Comparison of ENCODE assay signal across 8 mouse cellular contexts in genomic region chr8:105880754-105881520, GRCm38 (mm10). TPM values are rescaled to one million over a fixed set of nuclear protein-coding genes. Genes with fewer than 3 reads are reported as not detected.
DNase-seq lines count a peak whose midpoint lies in the region; ATAC-seq and TF ChIP-seq lines count a peak whose summit lies in the region.

TSS of gene Edc4 (plus strand) at chr8:105880881.

- WGBS in bone marrow, adult 2 months, result under 1% methylated on average over 45 of the region's 45 CpGs
- under 1% methylated on average over 45 of the region's 45 CpGs for WGBS in embryonic facial prominence, embryonic 15.5 days
- under 1% methylated on average over 45 of the region's 45 CpGs for WGBS in limb, embryonic 15.5 days
- WGBS in midbrain, postnatal 0 days, result 1% methylated on average over 45 of the region's 45 CpGs

- peak within 1 kb of the TSS; percentile 87 for H3K4me2 ChIP-seq in embryonic facial prominence, embryonic 15.5 days (replicated peaks)
- H3K4me2 ChIP-seq in limb, embryonic 15.5 days, result peak within 1 kb of the TSS; percentile 87
- peak within 1 kb of the TSS; percentile 93 for H3K4me2 ChIP-seq in midbrain, postnatal 0 days (ENCODE audit: low read depth, low read length, poor library complexity, severe bottlenecking)

- DNase-seq in B cell, adult 2 months, result peak; percentile 92
- DNase-seq in heart, adult 9 months (ENCODE audit: low spot score in 2 of 2), result peak; percentile 81 to 84
- DNase-seq in kidney, adult 9 months, result peak; percentile 87
- DNase-seq in midbrain, postnatal 0 days (ENCODE audit: low spot score), result peak; percentile 86
- DNase-seq in spleen, postnatal 10 days (ENCODE audit: low spot score in 2 of 2), result peak; percentile 90 to 95

- no peak for TF ChIP-seq CTCF in bone marrow, adult 2 months (IDR thresholded peaks at IDR 0.05; ENCODE audit: control insufficient read depth, insufficient read depth, low read length)
- TF ChIP-seq CTCF in midbrain, postnatal 0 days (IDR thresholded peaks at IDR 0.05), result no peak

- H3K36me3 ChIP-seq in embryonic facial prominence, embryonic 15.5 days, result peaks cover 58% of the 10 kb centered on the region
- peaks cover 58% of the 10 kb centered on the region for H3K36me3 ChIP-seq in limb, embryonic 15.5 days
- H3K36me3 ChIP-seq in midbrain, postnatal 0 days (ENCODE audit: insufficient read depth, low read length), result peaks cover 43% of the 10 kb centered on the region

- H3K4me1 ChIP-seq in bone marrow, adult 2 months (ENCODE audit: control insufficient read depth, insufficient read depth, low read length), result peaks cover 2% of the 10 kb centered on the region; the same call in 1 of the 2 replicates
- H3K4me1 ChIP-seq in embryonic facial prominence, embryonic 15.5 days, result peaks cover 19% of the 10 kb centered on the region
- H3K4me1 ChIP-seq in limb, embryonic 15.5 days, result peaks cover 23% of the 10 kb centered on the region
- peaks cover 6% of the 10 kb centered on the region; the same call in 1 of the 2 replicates for H3K4me1 ChIP-seq in midbrain, postnatal 0 days (ENCODE audit: insufficient read depth, low read length)

- peak; percentile 75 for ATAC-seq in embryonic facial prominence, embryonic 15.5 days (ENCODE audit: insufficient number of reproducible peaks, low FRiP score, low TSS enrichment, low read depth)
- peak; percentile 71; the same call in 1 of the 2 replicates for ATAC-seq in limb, embryonic 15.5 days (ENCODE audit: insufficient number of reproducible peaks, low FRiP score, low TSS enrichment, low read depth)
- peak; percentile 79 for ATAC-seq in midbrain, postnatal 0 days (ENCODE audit: low FRiP score)

- H3K9me3 ChIP-seq in embryonic facial prominence, embryonic 15.5 days (replicated peaks), result no peaks in the 10 kb centered on the region
- H3K9me3 ChIP-seq in limb, embryonic 15.5 days, result no peaks in the 10 kb centered on the region
- H3K9me3 ChIP-seq in midbrain, postnatal 0 days (ENCODE audit: low read length), result no peaks in the 10 kb centered on the region

- TF ChIP-seq POLR2A in bone marrow, adult 2 months (IDR thresholded peaks at IDR 0.05; ENCODE audit: borderline replicate concordance, control insufficient read depth, low read depth, low read length), result peak; percentile 79; the same call in 1 of the 2 replicates

- peak within 1 kb of the TSS; percentile 97 for H3K4me3 ChIP-seq in bone marrow, adult 2 months (replicated peaks; ENCODE audit: control insufficient read depth, low read depth, low read length)
- H3K4me3 ChIP-seq in embryonic facial prominence, embryonic 15.5 days (replicated peaks), result peak within 1 kb of the TSS; percentile 92
- peak within 1 kb of the TSS; percentile 77 for H3K4me3 ChIP-seq in limb, embryonic 15.5 days
- peak within 1 kb of the TSS; percentile 70 for H3K4me3 ChIP-seq in midbrain, postnatal 0 days (ENCODE audit: low read depth, low read length)

- H3K27me3 ChIP-seq in embryonic facial prominence, embryonic 15.5 days, result no peaks in the 10 kb centered on the region
- no peaks in the 10 kb centered on the region for H3K27me3 ChIP-seq in limb, embryonic 15.5 days
- H3K27me3 ChIP-seq in midbrain, postnatal 0 days (ENCODE audit: insufficient read depth, low read length), result no peaks in the 10 kb centered on the region

- H3K9ac ChIP-seq in embryonic facial prominence, embryonic 15.5 days, result peak within 1 kb of the TSS; percentile 94
- peak within 1 kb of the TSS; percentile 80 for H3K9ac ChIP-seq in limb, embryonic 15.5 days
- peak within 1 kb of the TSS; percentile 76 for H3K9ac ChIP-seq in midbrain, postnatal 0 days (replicated peaks; ENCODE audit: low read length, poor library complexity, severe bottlenecking)

- peak within 1 kb of the TSS; percentile 60 for H3K27ac ChIP-seq in bone marrow, adult 2 months (ENCODE audit: control insufficient read depth, insufficient read depth, low read depth, low read length, poor library complexity)
- H3K27ac ChIP-seq in embryonic facial prominence, embryonic 15.5 days (replicated peaks), result peak within 1 kb of the TSS; percentile 76
- H3K27ac ChIP-seq in limb, embryonic 15.5 days, result peak within 1 kb of the TSS; percentile 76
- H3K27ac ChIP-seq in midbrain, postnatal 0 days (ENCODE audit: low read depth, low read length), result peak within 1 kb of the TSS; percentile 45; the same call in 1 of the 2 replicates

RNA-seq across cellular contexts. Expression of gene Edc4, which starts in this region (rescaled TPM):
- polyA plus RNA-seq in bone marrow, adult 2 months (2011; ENCODE audit: insufficient read depth, insufficient read length, low replicate concordance, missing spikeins), result 18.9 and 44.1 TPM in 2 replicates
- polyA plus RNA-seq in embryonic facial prominence, embryonic 15.5 days (2015; fragmentation: Nextera tagmentation; extraction: Ambion mirVana), result 48.9 and 56.3 TPM in 2 replicates
- 47.3 and 49.5 TPM in 2 replicates for polyA plus RNA-seq in limb, embryonic 15.5 days (2015; fragmentation: Nextera tagmentation; extraction: Ambion mirVana)
- 100 and 125 TPM in 2 replicates for total RNA-seq in midbrain, postnatal 0 days (2014; rRNA removed)
- 45.2 and 45.4 TPM in 2 replicates for polyA plus RNA-seq in midbrain, postnatal 0 days (2015; fragmentation: Nextera tagmentation; extraction: Ambion mirVana)

Comparison
In these comparisons a context has a peak if more than half of its experiments do, and no peak if none do; other contexts are left out.
1. Peak in every context shown above with its lines: DNase-seq, ATAC-seq, H3K4me3 ChIP-seq and H3K27ac ChIP-seq.